Mouse (Mus musculus) gastrocnemius, postnatal 36 days (tissue): ENCODE measurements around the gene Smurf1. TPM values are rescaled to one million over a fixed set of nuclear protein-coding genes. Genes with fewer than 3 reads are reported as not detected.

Experiments used
- microRNA-seq, 2 experiments: library from miRNA; unstranded; fragments of <30 nt; microRNA quantifications; one replicate each; pipeline ENCODE4 v1.2.0; 2021
- total RNA-seq, 2 experiments: library from RNA; stranded (reverse); gene quantifications; 2 replicates each; pipeline ENCODE4 v1.2.3; 2021

The Smurf1 gene
- total RNA-seq, 2 experiments from 2014 or later: 9.4 to 11.0 TPM

Small RNA genes lying within 50 kb of the gene (microRNA-seq; reads per million reads assigned to microRNA genes)
- 0 reads per million in 2 experiments for gene Mir7039

Other genes starting within 250 kb of the Smurf1 start
- not detected for gene Tmem130, start 204.0 kb downstream of the Smurf1 start, total RNA-seq
- gene Trrap, start 198.1 kb downstream of the Smurf1 start, total RNA-seq: 10 to 100 TPM; 24.4 to 27.2 TPM
- gene Gm4871, start 66.9 kb upstream of the Smurf1 start, total RNA-seq: not detected
- not detected for gene 1700018F24Rik, start 77.1 kb upstream of the Smurf1 start, total RNA-seq
- 10 to 100 TPM; 25.0 to 26.1 TPM for gene Arpc1a, start 118.0 kb upstream of the Smurf1 start, total RNA-seq
- gene Kpna7, start 118.2 kb upstream of the Smurf1 start, total RNA-seq: not detected
- gene Arpc1b, start 148.4 kb upstream of the Smurf1 start, total RNA-seq: 10 to 100 TPM; 28.3 to 30.4 TPM
- 10 to 100 TPM; 48.3 to 52.2 TPM for gene Pdap1, start 174.4 kb upstream of the Smurf1 start, total RNA-seq
- 10 to 100 TPM; 44.3 to 47.0 TPM for gene Bud31, start 174.5 kb upstream of the Smurf1 start, total RNA-seq
- gene Ptcd1, start 201.3 kb upstream of the Smurf1 start, total RNA-seq: 10 to 100 TPM; 11.3 to 12.0 TPM
- gene Cpsf4, start 201.4 kb upstream of the Smurf1 start, total RNA-seq: 1 to 10 TPM; 7.3 to 8.7 TPM
- gene Atp5j2, start 226.2 kb upstream of the Smurf1 start, total RNA-seq: 100 to 1,000 TPM; 691 to 699 TPM
- gene Zkscan14, start 236.0 kb upstream of the Smurf1 start, total RNA-seq: 10 to 100 TPM in 1 of 2 experiments, 1 to 10 TPM in 1; 8.5 to 13.0 TPM
- 1 to 10 TPM; 5.4 to 7.5 TPM for gene Zkscan5, start 238.7 kb upstream of the Smurf1 start, total RNA-seq